Mouse (Mus musculus): ENCODE results near the gene Adam29. TPM values are rescaled to one million over a fixed set of nuclear protein-coding genes. Genes with fewer than 3 reads are reported as not detected.

Gene Adam29
- polyA plus RNA-seq (2015; fragmentation: Nextera tagmentation; extraction: Ambion mirVana), result not detected in 2 replicates

DNA sequence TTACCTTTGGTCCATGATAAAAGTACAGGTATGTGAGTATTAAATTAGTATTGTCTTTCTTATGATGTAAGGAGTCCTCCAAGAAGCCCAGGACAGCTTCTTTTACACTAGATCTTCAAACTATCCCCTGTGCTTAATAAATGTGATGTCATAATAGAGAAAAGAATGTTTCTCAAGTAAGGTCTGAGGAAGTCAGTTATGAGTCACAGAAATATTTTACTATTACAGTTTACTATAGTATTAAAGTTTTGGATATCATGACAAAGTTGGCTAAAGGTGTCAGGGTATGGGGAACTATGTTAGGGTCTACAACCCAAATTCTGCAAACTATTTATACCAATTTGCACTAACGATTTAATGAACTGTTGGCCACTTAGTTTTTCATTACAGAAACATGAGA is at the start of gene Adam29:
Gene Adam29 (minus strand): TSS at position 101 of the 400 bp plus-strand sequence.
- H3K9me3 ChIP-seq (ENCODE audit: control insufficient read depth, low read length), result no peaks in the 10 kb centered on the region
- no peak for ATAC-seq
- no peak within 1 kb of the TSS for H3K27ac ChIP-seq (ENCODE audit: low read length)
- no peak within 1 kb of the TSS for H3K4me3 ChIP-seq (replicated peaks; ENCODE audit: low read length)
- H3K9ac ChIP-seq (replicated peaks; ENCODE audit: low read depth, low read length), result no peak within 1 kb of the TSS
- H3K36me3 ChIP-seq (ENCODE audit: control insufficient read depth, insufficient read depth), result no peaks in the 10 kb centered on the region
- H3K4me2 ChIP-seq (ENCODE audit: low read length), result no peak within 1 kb of the TSS
- H3K4me1 ChIP-seq (replicated peaks; ENCODE audit: control insufficient read depth, insufficient read depth, low read length), result no peaks in the 10 kb centered on the region
- H3K27me3 ChIP-seq (replicated peaks; ENCODE audit: control insufficient read depth, insufficient read depth, low read length), result no peaks in the 10 kb centered on the region
- 76% methylated on average over 1 of the region's 1 CpGs for WGBS

DNA sequence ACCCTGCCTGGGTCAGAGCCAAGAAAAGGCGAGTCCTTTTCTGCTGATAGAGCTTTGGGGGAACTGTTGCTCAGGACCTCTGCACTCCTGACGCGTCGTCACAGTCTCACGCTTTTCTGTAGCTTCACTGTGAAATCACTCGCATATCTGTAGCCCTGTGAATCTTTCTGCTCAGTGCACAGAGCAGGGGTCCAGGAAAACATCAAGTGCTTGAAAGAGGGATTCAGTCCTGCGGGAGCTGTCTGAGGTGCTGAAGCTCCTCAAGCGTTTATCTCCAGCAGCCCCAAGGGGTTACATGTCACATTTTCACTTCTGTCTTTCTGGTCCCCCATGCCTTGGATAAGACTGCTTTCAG is 33.8 kb upstream of the Adam29 start:
- peaks cover 8% of the 10 kb centered on the region for H3K4me1 ChIP-seq (replicated peaks; ENCODE audit: control insufficient read depth, insufficient read depth, low read length)
- no peaks in the 10 kb centered on the region for H3K9me3 ChIP-seq (ENCODE audit: control insufficient read depth, low read length)
- H3K9ac ChIP-seq (replicated peaks; ENCODE audit: low read depth, low read length), result peak overlapping the region; percentile 14
- H3K4me2 ChIP-seq (ENCODE audit: low read length), result peak overlapping the region; percentile 62
- no peak overlapping the region for H3K27ac ChIP-seq (ENCODE audit: low read length)
- H3K4me3 ChIP-seq (replicated peaks; ENCODE audit: low read length), result peak overlapping the region; percentile 44
- ATAC-seq, result peak; percentile 89
- no peaks in the 10 kb centered on the region for H3K36me3 ChIP-seq (ENCODE audit: control insufficient read depth, insufficient read depth)
- 1% methylated on average over 8 of the region's 8 CpGs for WGBS
- 0 out of 2 replicates have a peak, but pooled peaks cover 2% of the 10 kb centered on the region for H3K27me3 ChIP-seq (replicated peaks; ENCODE audit: control insufficient read depth, insufficient read depth, low read length)

- ATAC-seq, result peak; percentile 99
- Histone ChIP-seq H3K4me2 (ENCODE audit: low read length) (peak within 1 kb of the TSS; percentile 62), H3K4me1 (replicated peaks; ENCODE audit: control insufficient read depth, insufficient read depth, low read length) (peaks cover 8% of the 10 kb centered on the region), H3K9me3 (ENCODE audit: control insufficient read depth, low read length) (no peaks in the 10 kb centered on the region), H3K36me3 (ENCODE audit: control insufficient read depth, insufficient read depth) (no peaks in the 10 kb centered on the region), H3K9ac (replicated peaks; ENCODE audit: low read depth, low read length) (peak within 1 kb of the TSS; percentile 14), H3K27me3 (replicated peaks; ENCODE audit: control insufficient read depth, insufficient read depth, low read length) (0 out of 2 replicates have a peak, but pooled peaks cover 2% of the 10 kb centered on the region), H3K27ac (ENCODE audit: low read length) (no peak within 1 kb of the TSS), H3K4me3 (replicated peaks; ENCODE audit: low read length) (peak within 1 kb of the TSS; percentile 44)
- WGBS, result 3% methylated on average over 11 of the region's 11 CpGs
These were observed 33.2 kb upstream of the Adam29 start, which contains the start of gene Glra3 for GRCm38 (mm10) chr8:55939870-55940525. Glra3 (plus strand) TSS chr8:55940460.

Other genes starting within 250 kb of the Adam29 start
- gene Glra3, start 33.5 kb upstream of the Adam29 start, polyA plus RNA-seq (2015; fragmentation: Nextera tagmentation; extraction: Ambion mirVana), result 0.43 and 1.2 TPM in 2 replicates

All from forebrain, embryonic 16.5 days (tissue).